Mouse (Mus musculus) kidney, adult 2 months (tissue): ENCODE measurements around the gene D5Ertd579e. TPM values are rescaled to one million over a fixed set of nuclear protein-coding genes. Genes with fewer than 3 reads are reported as not detected.

Source experiments
- DNase-seq: peaks from one replicate; pipeline ENCODE4 v3.0.0; 2021
- H3K27ac ChIP-seq: fragments of 200-500 bp; 2 replicates; pipeline ENCODE4 v1.5.1; 2012; ENCODE audit warnings: low read depth, low read length, control low read depth, inconsistent platforms; ENCODE audit not compliant: insufficient read depth
- H3K27me3 ChIP-seq: fragments of 200-500 bp; replicated peaks from 2 replicates; pipeline ENCODE4 v1.6.1; 2012; ENCODE audit warnings: mild to moderate bottlenecking, moderate library complexity, low read length, inconsistent platforms; ENCODE audit not compliant: control insufficient read depth, insufficient read depth
- H3K36me3 ChIP-seq: fragments of 200-500 bp; 2 replicates; pipeline ENCODE4 v1.6.1; 2012; ENCODE audit warnings: mild to moderate bottlenecking, moderate library complexity, low read length, inconsistent platforms; ENCODE audit not compliant: control insufficient read depth, insufficient read depth
- H3K4me1 ChIP-seq: fragments of 200-500 bp; 2 replicates; pipeline ENCODE4 v1.6.1; 2011; ENCODE audit warnings: low read length; ENCODE audit not compliant: control insufficient read depth, insufficient read depth
- H3K4me3 ChIP-seq: fragments of 200-500 bp; 2 replicates; pipeline ENCODE4 v1.5.1; 2011; ENCODE audit warnings: mild to moderate bottlenecking, low read depth, low read length, control low read depth; ENCODE audit not compliant: insufficient read depth
- CTCF ChIP-seq: fragments of 200-500 bp; conservative IDR thresholded peaks from 2 replicates; pipeline ENCODE4 v1.5.1; 2011; ENCODE audit warnings: low read depth, mild to moderate bottlenecking, control low read depth, low read length, moderate library complexity, mixed read lengths; ENCODE audit not compliant: insufficient read depth, insufficient read length
- POLR2A ChIP-seq: fragments of 200-500 bp; IDR thresholded peaks from one replicate; pipeline ENCODE4 v1.6.1; 2011; ENCODE audit warnings: low read depth, low read length, control low read depth
- WGBS: fragments of 180-500 bp; shearing (Covaris S2); methylation state at CpG from one replicate; pipeline ENCODE4 v1.1.7; 2018; 5-methylcytosine and 5-hydroxymethylcytosine counted together
- polyA plus RNA-seq: library from polyadenylated mRNA; depleted of rRNA; stranded (reverse); fragments of >200 nt; gene quantifications from 2 replicates; pipeline ENCODE4 v1.2.3, GENCODE M21; 2012; rRNA removed

Gene D5Ertd579e
- polyA plus RNA-seq, result 22.1 and 23.1 TPM in 2 replicates

GRCm38 (mm10) chr5:36695461-36696231, at the start of gene D5Ertd579e:
D5Ertd579e (minus strand) TSS chr5:36696024.
- peak within 1 kb of the TSS; percentile 95 for H3K27ac ChIP-seq
- peaks cover 17% of the 10 kb centered on the region; the same call in 1 of the 2 replicates for H3K4me1 ChIP-seq
- H3K36me3 ChIP-seq, result no peaks in the 10 kb centered on the region
- peak within 1 kb of the TSS; percentile 99 for H3K4me3 ChIP-seq
- no peaks in the 10 kb centered on the region for H3K27me3 ChIP-seq
- peak; percentile 96 for DNase-seq
- TF ChIP-seq POLR2A (peak; percentile 3), CTCF (no peak)
- WGBS, result under 1% methylated on average over 103 of the region's 104 CpGs

- WGBS, result 29% methylated on average over 16 of the region's 16 CpGs
- TF ChIP-seq POLR2A (no peak), CTCF (peak; percentile 97)
- Histone ChIP-seq H3K4me3 (peak overlapping the region; percentile 28), H3K27ac (no peak overlapping the region), H3K36me3 (no peaks in the 10 kb centered on the region), H3K4me1 (peaks cover 8% of the 10 kb centered on the region; the same call in 1 of the 2 replicates), H3K27me3 (no peaks in the 10 kb centered on the region)
- DNase-seq, result peak; percentile 85
Observed at GRCm38 (mm10) chr5:36742126-36742848, 46.5 kb upstream of the D5Ertd579e start.

GRCm38 (mm10) chr5:36739829-36740228, 44.0 kb upstream of the D5Ertd579e start:
- H3K27ac ChIP-seq, result no peak overlapping the region
- WGBS, result 61% methylated on average over 4 of the region's 4 CpGs
- DNase-seq, result peak; percentile 61
- H3K4me1 ChIP-seq, result peaks cover 4% of the 10 kb centered on the region; the same call in 1 of the 2 replicates
- no peaks in the 10 kb centered on the region for H3K36me3 ChIP-seq
- TF ChIP-seq CTCF (peak; percentile 80), POLR2A (no peak)
- no peaks in the 10 kb centered on the region for H3K27me3 ChIP-seq
- no peak overlapping the region for H3K4me3 ChIP-seq

- Histone ChIP-seq H3K27ac (no peak overlapping the region), H3K27me3 (no peaks in the 10 kb centered on the region), H3K4me1 (peaks cover 4% of the 10 kb centered on the region; the same call in 1 of the 2 replicates), H3K4me3 (no peak overlapping the region), H3K36me3 (no peaks in the 10 kb centered on the region)
- TF ChIP-seq POLR2A (no peak), CTCF (no peak; the same call in 1 of the 2 replicates)
- peak; percentile 25 for DNase-seq
- 68% methylated on average over 16 of the region's 16 CpGs for WGBS
Observed at GRCm38 (mm10) chr5:36738799-36739615, 43.2 kb upstream of the D5Ertd579e start.

GRCm38 (mm10) chr5:36737765-36738164, 41.9 kb upstream of the D5Ertd579e start:
- no peak overlapping the region for H3K27ac ChIP-seq
- TF ChIP-seq CTCF, result no peak
- no peak for TF ChIP-seq POLR2A
- peaks cover 4% of the 10 kb centered on the region; the same call in 1 of the 2 replicates for H3K4me1 ChIP-seq
- H3K36me3 ChIP-seq, result no peaks in the 10 kb centered on the region
- H3K27me3 ChIP-seq, result no peaks in the 10 kb centered on the region
- no peak for DNase-seq
- 79% methylated on average over 4 of the region's 4 CpGs for WGBS
- H3K4me3 ChIP-seq, result no peak overlapping the region

- DNase-seq, result no peak
- Histone ChIP-seq H3K4me3 (no peak overlapping the region), H3K36me3 (no peaks in the 10 kb centered on the region), H3K4me1 (no peaks in the 10 kb centered on the region), H3K27ac (no peak overlapping the region), H3K27me3 (no peaks in the 10 kb centered on the region)
- TF ChIP-seq POLR2A, result no peak
- TF ChIP-seq CTCF, result no peak
- 80% methylated on average over 8 of the region's 8 CpGs for WGBS
Observed at GRCm38 (mm10) chr5:36736009-36736408, 40.2 kb upstream of the D5Ertd579e start.

- Histone ChIP-seq H3K4me3 (no peak overlapping the region), H3K4me1 (no peaks in the 10 kb centered on the region), H3K27me3 (no peaks in the 10 kb centered on the region), H3K27ac (no peak overlapping the region), H3K36me3 (no peaks in the 10 kb centered on the region)
- no peak for DNase-seq
- TF ChIP-seq CTCF (no peak), POLR2A (no peak)
- WGBS, result 58% methylated on average over 6 of the region's 6 CpGs
Observed at GRCm38 (mm10) chr5:36735106-36735505, 39.3 kb upstream of the D5Ertd579e start.
